In the genomic region with DNA sequence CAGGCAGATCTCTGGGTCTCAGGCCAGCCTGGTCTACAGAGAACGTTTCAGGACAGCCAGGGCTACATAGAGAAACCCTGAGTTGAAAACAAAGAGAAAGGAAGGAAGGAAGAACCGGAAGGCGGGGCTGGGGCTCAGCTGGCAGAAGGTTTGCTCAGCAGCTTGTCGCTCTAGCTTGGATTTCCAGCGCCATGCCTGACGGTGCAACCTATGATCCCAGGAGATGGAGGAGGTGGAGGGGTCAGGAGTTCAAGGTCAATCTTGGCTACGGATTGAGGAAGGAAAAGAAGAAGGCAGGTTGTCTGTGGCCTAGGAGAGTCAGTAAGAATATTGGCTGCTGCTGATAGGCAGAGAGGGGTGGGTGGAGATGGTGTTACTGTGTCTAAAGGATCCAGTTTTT, we compare ENCODE assay signal across 26 mouse cellular contexts. TPM values are rescaled to one million over a fixed set of nuclear protein-coding genes. Genes with fewer than 3 reads are reported as not detected.
DNase-seq lines count a peak whose midpoint lies in the region; ATAC-seq and TF ChIP-seq lines count a peak whose summit lies in the region.
"Had no signal": no experiment of that assay in that cellular context is flagged by ENCODE, and none has a peak within 500 bp of the region (broad histone marks: within the 10 kb centered on the region; RNA-seq: fewer than 3 reads in every experiment).

No protein-coding gene starts in this region.

- no peak for ATAC-seq in liver, embryonic 12.5 days
- ATAC-seq in midbrain, postnatal 0 days (ENCODE audit: low FRiP score), result no peak
- ATAC-seq: lung, postnatal 0 days had no signal

- peak overlapping the region; percentile 25; the same call in 1 of the 2 replicates for H3K9ac ChIP-seq in liver, embryonic 12.5 days
- no peak overlapping the region for H3K9ac ChIP-seq in midbrain, postnatal 0 days (replicated peaks; ENCODE audit: low read length, poor library complexity, severe bottlenecking)
- H3K9ac ChIP-seq: embryonic facial prominence, embryonic 15.5 days; heart, embryonic 12.5 days; hindbrain, embryonic 13.5 days; neural tube, embryonic 15.5 days had no signal

- WGBS in thymus, adult 2 months, result 67% methylated on average over 7 of the region's 7 CpGs
- WGBS in liver, embryonic 12.5 days (ENCODE audit: insufficient replicate concordance), result 51% methylated on average over 7 of the region's 7 CpGs
- 84% methylated on average over 7 of the region's 7 CpGs for WGBS in midbrain, postnatal 0 days

- H3K27me3 ChIP-seq in thymus, adult 2 months (ENCODE audit: control insufficient read depth, insufficient read depth, low read length), result no peaks in the 10 kb centered on the region
- H3K27me3 ChIP-seq in liver, embryonic 12.5 days (replicated peaks), result no peaks in the 10 kb centered on the region
- no peaks in the 10 kb centered on the region for H3K27me3 ChIP-seq in midbrain, postnatal 0 days (ENCODE audit: insufficient read depth, low read length)
- H3K27me3 ChIP-seq: embryonic facial prominence, embryonic 15.5 days; heart, embryonic 12.5 days; neural tube, embryonic 15.5 days had no signal

- H3K9me3 ChIP-seq in liver, embryonic 12.5 days (replicated peaks), result no peaks in the 10 kb centered on the region
- no peaks in the 10 kb centered on the region for H3K9me3 ChIP-seq in midbrain, postnatal 0 days (ENCODE audit: low read length)
- H3K9me3 ChIP-seq: embryonic facial prominence, embryonic 15.5 days; forebrain, embryonic 10.5 days; heart, embryonic 12.5 days; hindbrain, embryonic 13.5 days; neural tube, embryonic 15.5 days had no signal

- no peak for TF ChIP-seq CTCF in thymus, adult 2 months (IDR thresholded peaks at IDR 0.05; ENCODE audit: borderline replicate concordance, control insufficient read depth, extremely low read depth, insufficient read depth, low read length, poor library complexity)
- TF ChIP-seq CTCF in midbrain, postnatal 0 days (IDR thresholded peaks at IDR 0.05), result no peak

- H3K4me1 ChIP-seq in thymus, adult 2 months (replicated peaks; ENCODE audit: control insufficient read depth, insufficient read depth, low read length), result peaks cover 22% of the 10 kb centered on the region
- H3K4me1 ChIP-seq in liver, embryonic 12.5 days, result peaks cover 60% of the 10 kb centered on the region
- H3K4me1 ChIP-seq in midbrain, postnatal 0 days (ENCODE audit: insufficient read depth, low read length), result no peaks in the 10 kb centered on the region
- H3K4me1 ChIP-seq: hindbrain, embryonic 13.5 days had no signal

- H3K36me3 ChIP-seq in thymus, adult 2 months (ENCODE audit: control insufficient read depth, insufficient read depth, low read length), result no peaks in the 10 kb centered on the region
- H3K36me3 ChIP-seq in liver, embryonic 12.5 days, result no peaks in the 10 kb centered on the region
- H3K36me3 ChIP-seq in midbrain, postnatal 0 days (ENCODE audit: insufficient read depth, low read length), result no peaks in the 10 kb centered on the region
- H3K36me3 ChIP-seq: embryonic facial prominence, embryonic 15.5 days; forebrain, embryonic 10.5 days; heart, embryonic 12.5 days; hindbrain, embryonic 13.5 days; neural tube, embryonic 15.5 days had no signal

- peak; percentile 37 for DNase-seq in thymus, adult 2 months
- no peak for DNase-seq in thymus, adult 18-20 months
- DNase-seq in ES-CJ7 (ENCODE audit: low read depth, low spot score), result peak; percentile 94
- no peak for DNase-seq in B cell, adult 2 months
- no peak for DNase-seq in midbrain, postnatal 0 days (ENCODE audit: low spot score)
- DNase-seq in left cerebral cortex, adult 8-10 months (ENCODE audit: low spot score in 2 of 2), result no peak
- DNase-seq: adrenal gland, postnatal 25 days; cerebellum, adult 11-12 months; cerebellum, postnatal 14 days; gastrocnemius, postnatal 10 days; heart, adult 11 months; kidney, adult 8-10 months; kidney, postnatal 14 days; left cerebral cortex, postnatal 4 days; midbrain, embryonic 14.5 days; right cerebral cortex, postnatal 14 days had no signal

- H3K27ac ChIP-seq in thymus, adult 2 months (ENCODE audit: control insufficient read depth, insufficient read depth, low read length), result no peak overlapping the region
- H3K27ac ChIP-seq in liver, embryonic 12.5 days, result 0 out of 2 replicates have a peak overlapping the region, but pooled peaks have one; percentile 0
- no peak overlapping the region for H3K27ac ChIP-seq in midbrain, postnatal 0 days (ENCODE audit: low read depth, low read length)
- H3K27ac ChIP-seq: embryonic facial prominence, embryonic 15.5 days; forebrain, embryonic 10.5 days; hindbrain, embryonic 13.5 days; neural tube, embryonic 15.5 days had no signal

- no peak for TF ChIP-seq POLR2A in thymus, adult 2 months (IDR thresholded peaks at IDR 0.05; ENCODE audit: control insufficient read depth, extremely low read depth, insufficient read depth, low read length, poor library complexity)

- H3K4me2 ChIP-seq in liver, embryonic 12.5 days, result peak overlapping the region; percentile 61
- H3K4me2 ChIP-seq in midbrain, postnatal 0 days (ENCODE audit: low read depth, low read length, poor library complexity, severe bottlenecking), result no peak overlapping the region
- H3K4me2 ChIP-seq: embryonic facial prominence, embryonic 15.5 days; hindbrain, embryonic 13.5 days; neural tube, embryonic 15.5 days had no signal

- H3K4me3 ChIP-seq in thymus, adult 2 months (ENCODE audit: control insufficient read depth, insufficient read depth, low read length), result no peak overlapping the region
- no peak overlapping the region for H3K4me3 ChIP-seq in liver, embryonic 12.5 days
- no peak overlapping the region for H3K4me3 ChIP-seq in midbrain, postnatal 0 days (ENCODE audit: low read depth, low read length)
- H3K4me3 ChIP-seq: embryonic facial prominence, embryonic 15.5 days; forebrain, embryonic 10.5 days; heart, embryonic 12.5 days; hindbrain, embryonic 13.5 days; myocyte; neural tube, embryonic 15.5 days had no signal

RNA-seq across cellular contexts. Expression of gene Hsd17b14, which starts 5.5 kb away (rescaled TPM):
- 2.2 and 2.6 TPM in 2 replicates for polyA plus RNA-seq in thymus, adult 2 months (2012; rRNA removed)
- 1.5 and 1.8 TPM in 2 replicates for polyA plus RNA-seq in liver, embryonic 12.5 days (2016; fragmentation: Nextera tagmentation; extraction: Ambion mirVana)
- not detected in 2 replicates for total RNA-seq in midbrain, postnatal 0 days (2014; rRNA removed)
- 0.15 and 0.20 TPM in 2 replicates for polyA plus RNA-seq in midbrain, postnatal 0 days (2015; fragmentation: Nextera tagmentation; extraction: Ambion mirVana)
- total RNA-seq in left cerebral cortex, adult 8-10 months (2022), result 1 to 10 TPM in 2 of 4 experiments, under 1 TPM in 1, not detected in 1; 0.72 to 2.6 (median 1.2) TPM
- total RNA-seq: layer of hippocampus, adult 8-10 months; left cerebral cortex, postnatal 4 days; liver, adult 2 months had no signal
- polyA plus RNA-seq: liver, adult 2 months; midbrain, embryonic 14.5 days; neural tube, embryonic 15.5 days had no signal

RNA-seq across cellular contexts. Expression of gene Bcat2, which starts 9.7 kb away (rescaled TPM):
- polyA plus RNA-seq in thymus, adult 2 months (2012; rRNA removed), result 140 and 173 TPM in 2 replicates
- 50.4 and 54.7 TPM in 2 replicates for polyA plus RNA-seq in liver, embryonic 12.5 days (2016; fragmentation: Nextera tagmentation; extraction: Ambion mirVana)
- 12.4 and 14.9 TPM in 2 replicates for total RNA-seq in midbrain, postnatal 0 days (2014; rRNA removed)
- 18.3 and 19.3 TPM in 2 replicates for polyA plus RNA-seq in midbrain, postnatal 0 days (2015; fragmentation: Nextera tagmentation; extraction: Ambion mirVana)
- total RNA-seq in left cerebral cortex, adult 8-10 months (2022), result 10 to 100 TPM; 19.3 to 21.1 (median 19.9) TPM

RNA-seq across cellular contexts. Expression of gene Plekha4, which starts 34.1 kb away (rescaled TPM):
- 9.7 and 12.3 TPM in 2 replicates for polyA plus RNA-seq in thymus, adult 2 months (2012; rRNA removed)
- 0.80 and 0.87 TPM in 2 replicates for polyA plus RNA-seq in liver, embryonic 12.5 days (2016; fragmentation: Nextera tagmentation; extraction: Ambion mirVana)
- total RNA-seq in midbrain, postnatal 0 days (2014; rRNA removed), result 2.0 and 2.1 TPM in 2 replicates
- 1.2 and 1.6 TPM in 2 replicates for polyA plus RNA-seq in midbrain, postnatal 0 days (2015; fragmentation: Nextera tagmentation; extraction: Ambion mirVana)
- total RNA-seq in left cerebral cortex, adult 8-10 months (2022), result 1 to 10 TPM; 3.0 to 5.1 (median 4.0) TPM

RNA-seq across cellular contexts. Expression of gene Ppp1r15a, which starts 34.2 kb away (rescaled TPM):
- 27.6 and 35.3 TPM in 2 replicates for polyA plus RNA-seq in thymus, adult 2 months (2012; rRNA removed)
- 157 and 165 TPM in 2 replicates for polyA plus RNA-seq in liver, embryonic 12.5 days (2016; fragmentation: Nextera tagmentation; extraction: Ambion mirVana)
- total RNA-seq in midbrain, postnatal 0 days (2014; rRNA removed), result 17.2 and 17.4 TPM in 2 replicates
- polyA plus RNA-seq in midbrain, postnatal 0 days (2015; fragmentation: Nextera tagmentation; extraction: Ambion mirVana), result 18.7 and 18.8 TPM in 2 replicates
- total RNA-seq in left cerebral cortex, adult 8-10 months (2022), result 10 to 100 TPM; 16.0 to 27.0 (median 22.4) TPM

RNA-seq across cellular contexts. Expression of gene Nucb1, which starts 50.0 kb away (rescaled TPM):
- polyA plus RNA-seq in thymus, adult 2 months (2012; rRNA removed), result 204 and 216 TPM in 2 replicates
- 140 and 146 TPM in 2 replicates for polyA plus RNA-seq in liver, embryonic 12.5 days (2016; fragmentation: Nextera tagmentation; extraction: Ambion mirVana)
- total RNA-seq in midbrain, postnatal 0 days (2014; rRNA removed), result 92.2 and 137 TPM in 2 replicates
- polyA plus RNA-seq in midbrain, postnatal 0 days (2015; fragmentation: Nextera tagmentation; extraction: Ambion mirVana), result 137 and 144 TPM in 2 replicates
- 100 to 1,000 TPM in 3 of 4 experiments, 10 to 100 TPM in 1; 97.8 to 121 (median 110) TPM for total RNA-seq in left cerebral cortex, adult 8-10 months (2022)

Comparison
In these comparisons a context has a peak if more than half of its experiments do, and no peak if none do; other contexts are left out.
1. DNase-seq: peak in thymus, adult 2 months (single experiment) and ES-CJ7 (single experiment); none in thymus, adult 18-20 months (0 of 2), B cell, adult 2 months (0 of 2), midbrain, postnatal 0 days (single experiment) and left cerebral cortex, adult 8-10 months (0 of 2).